In the genomic region with DNA sequence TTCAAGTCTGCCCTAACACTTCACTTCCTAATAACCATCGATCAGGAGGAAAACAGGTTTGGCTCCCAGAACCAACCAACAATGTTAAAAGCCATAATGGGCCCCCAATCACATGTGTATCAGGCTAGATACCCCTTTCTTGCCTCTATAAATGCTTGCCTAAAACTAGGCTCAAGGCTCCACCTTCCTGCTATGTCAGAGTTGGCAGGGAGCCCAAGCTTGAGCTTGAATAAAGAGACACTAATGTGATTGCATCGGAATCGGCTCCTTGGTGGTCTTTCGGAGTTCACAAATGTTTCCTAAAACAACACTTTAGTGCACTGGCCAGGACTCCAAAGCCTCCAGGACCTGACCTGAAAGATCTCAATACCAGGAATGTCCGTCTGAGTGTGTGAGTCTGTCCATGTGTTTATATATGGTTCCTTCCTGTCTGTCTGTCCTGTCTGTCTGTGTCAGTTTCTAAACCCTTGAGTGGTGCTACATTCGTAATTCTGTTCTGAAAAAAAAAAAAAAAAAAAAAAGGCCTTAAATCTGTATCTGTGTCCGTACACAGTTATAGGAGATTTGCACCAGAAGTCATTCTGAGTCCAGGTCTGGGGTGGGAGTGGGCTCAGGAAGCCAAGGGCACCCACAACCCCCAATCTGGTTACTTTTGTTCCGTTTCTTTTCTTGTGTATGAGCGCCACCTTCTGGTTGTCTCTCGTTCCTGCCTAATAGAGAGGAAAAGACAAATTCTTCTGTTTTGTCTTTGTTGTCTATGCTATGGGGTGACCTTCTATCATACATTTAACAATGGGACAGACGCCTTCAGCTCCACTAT, we compare ENCODE assay signal across 8 mouse cellular contexts. TPM values are rescaled to one million over a fixed set of nuclear protein-coding genes. Genes with fewer than 3 reads are reported as not detected.
DNase-seq lines count a peak whose midpoint lies in the region; ATAC-seq and TF ChIP-seq lines count a peak whose summit lies in the region.

No protein-coding gene starts in this region.

- TF ChIP-seq CTCF in kidney, postnatal 0 days (IDR thresholded peaks at IDR 0.05; ENCODE audit: low read depth): peak; percentile 87

- peak overlapping the region; percentile 37; the same call in 1 of the 2 replicates for H3K9ac ChIP-seq in heart, embryonic 13.5 days
- H3K9ac ChIP-seq in kidney, postnatal 0 days (ENCODE audit: low read depth, low read length): no peak overlapping the region
- H3K9ac ChIP-seq in liver, embryonic 12.5 days: no peak overlapping the region
- peak overlapping the region; percentile 54 for H3K9ac ChIP-seq in neural tube, embryonic 13.5 days

- H3K4me1 ChIP-seq in heart, embryonic 13.5 days: no peaks in the 10 kb centered on the region
- H3K4me1 ChIP-seq in kidney, postnatal 0 days (replicated peaks; ENCODE audit: insufficient read depth, low read length): no peaks in the 10 kb centered on the region
- no peaks in the 10 kb centered on the region for H3K4me1 ChIP-seq in liver, embryonic 12.5 days
- 0 out of 2 replicates have a peak, but pooled peaks cover 3% of the 10 kb centered on the region for H3K4me1 ChIP-seq in neural tube, embryonic 13.5 days (replicated peaks)

- ATAC-seq in CD4-positive, CD25-positive, alpha-beta regulatory T cell, adult 4 months: peak; percentile 94
- no peak for ATAC-seq in heart, embryonic 13.5 days (ENCODE audit: extremely low read depth, insufficient number of reproducible peaks, low FRiP score, low TSS enrichment)
- peak; percentile 80 for ATAC-seq in kidney, postnatal 0 days (replicated peaks; ENCODE audit: low FRiP score, low read depth)
- ATAC-seq in liver, embryonic 12.5 days: no peak
- ATAC-seq in neural tube, embryonic 13.5 days (ENCODE audit: low read depth): peak; percentile 96

- peak overlapping the region; percentile 9 for H3K4me3 ChIP-seq in heart, embryonic 13.5 days
- H3K4me3 ChIP-seq in kidney, postnatal 0 days (replicated peaks; ENCODE audit: low read depth, low read length): no peak overlapping the region
- no peak overlapping the region for H3K4me3 ChIP-seq in liver, embryonic 12.5 days
- H3K4me3 ChIP-seq in neural tube, embryonic 13.5 days: peak overlapping the region; percentile 20

- peak; percentile 33 for DNase-seq in WW6 (ENCODE audit: low read depth, low spot score)
- peak; percentile 86 for DNase-seq in embryo, embryonic 10 days (ENCODE audit: low spot score)
- DNase-seq in kidney, postnatal 0 days (ENCODE audit: low spot score): peak; percentile 87
- no peak for DNase-seq in ovary, postnatal 10 days (ENCODE audit: low spot score)

- peak overlapping the region; percentile 48 for H3K4me2 ChIP-seq in heart, embryonic 13.5 days
- peak overlapping the region; percentile 32 for H3K4me2 ChIP-seq in kidney, postnatal 0 days (ENCODE audit: low read length)
- peak overlapping the region; percentile 15; the same call in 1 of the 2 replicates for H3K4me2 ChIP-seq in liver, embryonic 12.5 days
- peak overlapping the region; percentile 47 for H3K4me2 ChIP-seq in neural tube, embryonic 13.5 days

- no peaks in the 10 kb centered on the region for H3K36me3 ChIP-seq in heart, embryonic 13.5 days
- no peaks in the 10 kb centered on the region for H3K36me3 ChIP-seq in kidney, postnatal 0 days (ENCODE audit: insufficient read depth, low read length)
- no peaks in the 10 kb centered on the region for H3K36me3 ChIP-seq in liver, embryonic 12.5 days
- H3K36me3 ChIP-seq in neural tube, embryonic 13.5 days: no peaks in the 10 kb centered on the region

- no peaks in the 10 kb centered on the region for H3K27me3 ChIP-seq in heart, embryonic 13.5 days (replicated peaks)
- H3K27me3 ChIP-seq in kidney, postnatal 0 days (ENCODE audit: insufficient read depth, low read length): no peaks in the 10 kb centered on the region
- H3K27me3 ChIP-seq in liver, embryonic 12.5 days (replicated peaks): no peaks in the 10 kb centered on the region
- no peaks in the 10 kb centered on the region for H3K27me3 ChIP-seq in neural tube, embryonic 13.5 days

- no peaks in the 10 kb centered on the region for H3K9me3 ChIP-seq in heart, embryonic 13.5 days
- H3K9me3 ChIP-seq in kidney, postnatal 0 days (replicated peaks; ENCODE audit: low read length): no peaks in the 10 kb centered on the region
- no peaks in the 10 kb centered on the region for H3K9me3 ChIP-seq in liver, embryonic 12.5 days (replicated peaks)
- no peaks in the 10 kb centered on the region for H3K9me3 ChIP-seq in neural tube, embryonic 13.5 days

- WGBS in heart, embryonic 13.5 days: 24% methylated on average over 11 of the region's 11 CpGs
- WGBS in kidney, postnatal 0 days: 27% methylated on average over 11 of the region's 11 CpGs
- 34% methylated on average over 11 of the region's 11 CpGs for WGBS in liver, embryonic 12.5 days (ENCODE audit: insufficient replicate concordance)
- 26% methylated on average over 11 of the region's 11 CpGs for WGBS in neural tube, embryonic 13.5 days

- H3K27ac ChIP-seq in heart, embryonic 13.5 days (replicated peaks): no peak overlapping the region
- H3K27ac ChIP-seq in kidney, postnatal 0 days: no peak overlapping the region
- H3K27ac ChIP-seq in liver, embryonic 12.5 days: no peak overlapping the region
- H3K27ac ChIP-seq in neural tube, embryonic 13.5 days (replicated peaks): peak overlapping the region; percentile 80

RNA-seq across cellular contexts. Expression of gene Gm26661, which starts 42.2 kb away (rescaled TPM):
- not detected for polyA plus RNA-seq in CD4-positive, CD25-positive, alpha-beta regulatory T cell, adult 4 months (2017; shearing (Covaris generic))
- not detected in 2 replicates for polyA plus RNA-seq in heart, embryonic 13.5 days (2015; fragmentation: Nextera tagmentation; extraction: Ambion mirVana)
- polyA plus RNA-seq in kidney, postnatal 0 days (2015; fragmentation: Nextera tagmentation; extraction: Ambion mirVana): not detected in 2 replicates
- not detected in 2 replicates for polyA plus RNA-seq in liver, embryonic 12.5 days (2016; fragmentation: Nextera tagmentation; extraction: Ambion mirVana)
- not detected in 2 replicates for polyA plus RNA-seq in neural tube, embryonic 13.5 days (2015; fragmentation: Nextera tagmentation; extraction: Ambion mirVana)

Comparison
In these comparisons a context has a peak if more than half of its experiments do, and no peak if none do; other contexts are left out.
1. ATAC-seq: peak in CD4-positive, CD25-positive, alpha-beta regulatory T cell, adult 4 months (single experiment), kidney, postnatal 0 days (single experiment) and neural tube, embryonic 13.5 days (single experiment); none in heart, embryonic 13.5 days (single experiment) and liver, embryonic 12.5 days (single experiment).
2. H3K4me3 ChIP-seq: peak in heart, embryonic 13.5 days (single experiment) and neural tube, embryonic 13.5 days (single experiment); none in kidney, postnatal 0 days (single experiment) and liver, embryonic 12.5 days (single experiment).
3. H3K9ac ChIP-seq: peak in heart, embryonic 13.5 days (single experiment) and neural tube, embryonic 13.5 days (single experiment); none in kidney, postnatal 0 days (single experiment) and liver, embryonic 12.5 days (single experiment).
4. Peak in every context shown above with its lines, with median percentiles within 50 percentile points of each other: H3K4me2 ChIP-seq.